Mouse (Mus musculus) telencephalon, adult 2 months (tissue): Measurements from ENCODE around the gene Nqo1.

Source experiments
- DNase-seq: peaks from one replicate; pipeline ENCODE4 v3.0.0-alpha.2; 2011; ENCODE audit warnings: low read depth, low spot score

Nqo1 gene

GRCm38 (mm10) chr8:107403038-107403781 lies at the start of gene Nqo1:
Gene Nqo1 (minus strand): TSS chr8:107403206.
- DNase-seq = peak; percentile 61

GRCm38 (mm10) chr8:107451414-107452066 lies 48.5 kb upstream of the Nqo1 start:
- no peak for DNase-seq

- no peak for DNase-seq
These were observed 46.6 kb upstream of the Nqo1 start for GRCm38 (mm10) chr8:107449655-107450054.

GRCm38 (mm10) chr8:107449130-107449529 lies 46.1 kb upstream of the Nqo1 start:
- no peak for DNase-seq

- DNase-seq = no peak
These were observed 45.4 kb upstream of the Nqo1 start for GRCm38 (mm10) chr8:107448382-107448889.

- no peak for DNase-seq
These were observed 44.7 kb upstream of the Nqo1 start for GRCm38 (mm10) chr8:107447713-107448112.

- no peak for DNase-seq
These were observed 41.6 kb upstream of the Nqo1 start for GRCm38 (mm10) chr8:107444626-107445025.

GRCm38 (mm10) chr8:107439880-107440625 lies 37.0 kb upstream of the Nqo1 start:
- no peak for DNase-seq

- DNase-seq = no peak
These were observed 34.7 kb upstream of the Nqo1 start for GRCm38 (mm10) chr8:107437711-107438110.

- no peak for DNase-seq
These were observed 33.9 kb upstream of the Nqo1 start for GRCm38 (mm10) chr8:107436841-107437421.

GRCm38 (mm10) chr8:107435962-107436831 lies 33.2 kb upstream of the Nqo1 start, which contains the start of gene Wwp2:
Gene Wwp2 (plus strand): TSS chr8:107436365.
- no peak for DNase-seq

GRCm38 (mm10) chr8:107435421-107435961 lies 32.5 kb upstream of the Nqo1 start:
- DNase-seq = no peak

GRCm38 (mm10) chr8:107430821-107431220 lies 27.8 kb upstream of the Nqo1 start:
- no peak for DNase-seq

GRCm38 (mm10) chr8:107425230-107425597 lies 22.2 kb upstream of the Nqo1 start:
- no peak for DNase-seq

- DNase-seq = peak; percentile 95
These were observed 21.7 kb upstream of the Nqo1 start, which contains the start of gene Nob1 for GRCm38 (mm10) chr8:107424597-107425229. Gene Nob1 (minus strand): TSS chr8:107425051.

GRCm38 (mm10) chr8:107424176-107424575 lies 21.2 kb upstream of the Nqo1 start:
- DNase-seq = no peak

- DNase-seq = no peak
These were observed 14.0 kb upstream of the Nqo1 start for GRCm38 (mm10) chr8:107417001-107417400.

GRCm38 (mm10) chr8:107413881-107414280 lies 10.9 kb upstream of the Nqo1 start:
- DNase-seq = no peak

GRCm38 (mm10) chr8:107412552-107412951 lies 9.5 kb upstream of the Nqo1 start:
- no peak for DNase-seq

- no peak for DNase-seq
These were observed 8.4 kb upstream of the Nqo1 start for GRCm38 (mm10) chr8:107411391-107411790.
